Mouse (Mus musculus): ENCODE measurements around the gene Castor2. TPM values are rescaled to one million over a fixed set of nuclear protein-coding genes. Genes with fewer than 3 reads are reported as not detected.

Castor2 gene
- polyA plus RNA-seq, 1 experiment: not detected

DNA sequence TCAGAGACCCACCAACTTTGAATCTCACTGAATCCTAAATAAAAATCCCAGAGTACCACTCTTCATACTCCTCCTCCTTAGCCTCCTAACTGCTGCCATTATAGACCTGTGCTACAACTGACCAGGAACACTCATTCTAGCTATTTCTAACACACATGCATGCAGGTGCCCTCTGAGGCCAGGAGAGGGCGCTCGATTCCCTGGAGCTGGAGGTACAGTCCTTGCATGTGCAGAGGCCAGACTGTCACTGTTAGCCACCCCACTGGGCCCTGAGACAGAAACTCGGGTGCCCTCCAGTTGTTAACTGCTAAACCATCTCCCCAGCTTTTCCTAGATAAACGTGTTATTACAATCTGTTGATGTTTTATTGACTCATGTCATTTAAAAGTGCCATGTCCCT is 73.7 kb downstream of the Castor2 start:
- no peak for TF ChIP-seq GATA1 (IDR thresholded peaks at IDR 0.05; ENCODE audit: low read length)

DNA sequence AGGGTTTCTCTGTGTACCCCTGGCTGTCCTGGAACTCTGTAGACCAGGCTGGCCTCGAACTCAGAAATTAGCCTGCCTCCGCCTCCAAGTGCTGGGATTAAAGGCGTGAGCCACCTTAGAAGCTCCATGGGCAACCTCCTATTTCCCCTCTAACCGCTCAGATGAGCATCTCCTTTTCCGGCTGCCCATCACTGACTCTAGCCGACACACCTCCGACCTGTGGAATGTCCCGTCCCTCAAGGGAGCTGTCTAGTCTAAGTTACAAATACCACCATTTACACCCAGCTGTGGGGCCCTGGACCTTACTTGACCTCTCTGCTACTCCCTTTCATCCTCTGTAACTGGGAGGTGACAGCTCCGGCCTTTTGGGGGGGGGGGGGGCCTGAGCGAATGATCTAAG is 76.2 kb downstream of the Castor2 start:
- TF ChIP-seq GATA1 (IDR thresholded peaks at IDR 0.05; ENCODE audit: low read length): no peak

DNA sequence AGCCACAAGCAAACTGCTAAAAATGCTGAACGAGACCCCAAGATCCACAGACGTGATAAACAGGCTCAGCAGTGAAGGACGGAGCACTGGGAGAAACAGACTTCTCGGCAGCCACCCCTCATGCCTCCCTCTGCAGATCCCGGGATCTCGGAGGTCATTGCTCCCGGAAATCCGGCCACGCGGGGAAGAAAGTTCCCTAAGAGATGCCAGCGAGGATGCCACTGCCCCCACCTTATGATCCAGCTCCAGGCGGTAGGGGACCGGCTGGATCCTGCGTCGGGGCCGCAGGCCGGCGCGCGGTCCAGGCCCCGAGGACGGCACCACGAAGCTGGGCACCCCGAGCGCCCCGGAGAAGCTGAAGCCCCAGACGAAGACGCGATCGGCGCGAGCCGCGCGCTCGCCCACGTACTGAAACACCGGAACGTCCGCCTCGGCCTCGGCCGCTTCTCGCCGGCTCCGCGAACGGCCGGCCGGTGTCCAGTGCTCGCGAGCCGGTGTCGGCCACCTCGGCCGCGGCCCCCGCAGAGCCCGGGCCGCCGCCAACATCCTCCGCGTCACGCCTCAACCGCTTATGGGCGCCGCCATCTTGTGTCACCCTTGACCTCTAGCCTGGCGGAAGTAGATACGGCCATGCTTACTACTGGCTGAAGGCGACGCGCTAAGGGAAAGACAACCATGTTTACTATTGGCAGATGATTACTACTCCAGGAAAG is 76.8 kb downstream of the Castor2 start, which contains the start of gene Rcc1l:
Rcc1l (minus strand) TSS at position 606 of the 713 bp plus-strand sequence.
- TF ChIP-seq GATA1 (IDR thresholded peaks at IDR 0.05; ENCODE audit: low read length): no peak

DNA sequence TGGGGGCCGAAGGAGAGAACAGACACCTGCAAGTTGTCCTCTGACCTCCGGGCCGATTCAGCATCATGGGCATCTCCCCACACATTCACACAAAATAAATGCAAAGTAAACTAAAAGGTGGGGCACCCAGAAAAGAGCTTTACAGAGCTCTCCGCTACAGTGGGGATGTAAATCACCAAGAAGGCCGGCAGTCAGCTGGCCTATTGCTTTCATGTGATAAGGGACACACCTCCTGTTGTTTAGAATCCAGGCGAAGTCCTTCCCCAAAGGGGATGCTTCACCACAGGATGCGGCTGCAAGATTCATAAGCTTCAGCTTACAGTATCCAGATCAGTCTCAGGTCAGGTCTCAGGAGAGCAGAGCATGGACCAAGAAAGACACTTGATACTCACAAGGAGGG is 79.0 kb downstream of the Castor2 start:
- TF ChIP-seq GATA1 (IDR thresholded peaks at IDR 0.05; ENCODE audit: low read length): no peak

DNA sequence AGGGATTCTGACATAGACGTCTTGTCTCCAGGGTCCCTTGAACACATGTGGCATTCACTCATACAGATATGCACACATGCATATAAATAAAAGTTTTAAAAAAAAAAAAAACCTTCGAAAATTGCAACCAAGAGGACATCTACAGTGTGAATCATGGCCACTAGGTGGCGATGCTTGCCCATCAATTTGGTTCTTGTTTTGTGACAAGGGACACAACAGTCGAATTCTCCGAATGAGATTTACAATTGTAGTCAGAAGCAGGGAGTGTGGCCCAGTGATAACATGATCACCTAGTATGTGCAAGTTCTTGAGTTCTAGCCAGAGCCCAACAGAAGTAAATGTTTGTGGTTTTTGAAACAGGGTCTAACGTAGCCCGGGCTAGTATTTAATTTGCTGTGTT is 80.4 kb downstream of the Castor2 start:
- no peak for TF ChIP-seq GATA1 (IDR thresholded peaks at IDR 0.05; ENCODE audit: low read length)

DNA sequence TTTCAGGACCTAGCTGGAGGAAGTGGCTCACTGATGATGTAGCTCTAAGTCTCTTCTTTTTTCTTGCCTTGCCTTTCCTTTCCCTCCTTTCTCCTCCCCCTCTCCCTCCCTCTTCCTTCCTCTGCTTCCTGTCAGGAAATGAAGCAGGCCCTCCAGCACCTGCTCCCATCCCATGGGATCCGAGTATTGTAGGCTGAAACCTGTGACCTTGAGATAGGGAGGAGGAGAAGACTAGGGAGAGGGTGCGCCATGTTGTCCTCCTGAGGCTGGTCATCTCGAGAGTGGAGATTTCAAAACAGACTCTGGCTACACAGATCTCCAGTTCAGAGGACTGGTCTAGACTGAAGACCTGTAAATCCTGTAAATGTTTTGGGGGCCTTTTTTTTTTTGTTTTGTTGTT is 82.7 kb downstream of the Castor2 start:
- no peak for TF ChIP-seq GATA1 (IDR thresholded peaks at IDR 0.05; ENCODE audit: low read length)

DNA sequence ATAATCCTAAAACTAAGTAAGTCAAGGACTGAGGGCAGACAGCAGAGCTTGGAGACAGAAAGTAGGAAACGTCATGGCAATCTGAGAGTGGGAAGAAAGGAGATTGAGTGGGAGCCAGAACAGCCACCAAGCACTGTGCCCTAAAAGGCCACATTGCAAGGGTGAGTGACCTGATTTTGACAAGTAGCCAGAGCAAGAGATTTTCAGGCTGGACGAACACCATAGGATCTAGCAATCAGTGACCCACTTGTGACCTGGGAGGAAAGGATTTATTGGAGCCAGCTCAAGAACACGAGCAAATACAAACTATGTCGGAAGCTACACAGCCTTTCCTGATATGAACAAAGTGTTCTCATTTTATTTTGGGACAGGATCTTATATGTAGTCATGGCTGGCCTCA is 83.2 kb downstream of the Castor2 start:
- no peak for TF ChIP-seq GATA1 (IDR thresholded peaks at IDR 0.05; ENCODE audit: low read length)

DNA sequence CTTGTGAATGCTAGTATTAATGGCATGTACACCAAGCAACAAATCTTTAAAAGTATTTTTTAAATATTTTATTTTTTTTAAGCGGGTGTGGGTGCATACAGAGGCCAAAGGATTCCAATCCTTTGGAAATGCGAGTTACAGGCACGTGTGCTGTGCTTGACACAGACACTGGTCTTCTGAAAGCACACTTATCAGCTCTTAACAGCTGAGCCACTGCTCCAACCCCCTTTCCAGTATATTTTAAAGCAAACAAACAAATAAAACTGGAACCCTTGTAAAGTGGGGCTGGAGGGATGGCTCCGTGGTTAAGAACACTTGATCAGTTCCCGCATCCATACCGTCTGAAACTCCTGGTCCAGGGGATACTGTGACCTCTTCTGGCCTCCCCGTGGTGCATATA is 83.7 kb downstream of the Castor2 start:
- no peak for TF ChIP-seq GATA1 (IDR thresholded peaks at IDR 0.05; ENCODE audit: low read length)

DNA sequence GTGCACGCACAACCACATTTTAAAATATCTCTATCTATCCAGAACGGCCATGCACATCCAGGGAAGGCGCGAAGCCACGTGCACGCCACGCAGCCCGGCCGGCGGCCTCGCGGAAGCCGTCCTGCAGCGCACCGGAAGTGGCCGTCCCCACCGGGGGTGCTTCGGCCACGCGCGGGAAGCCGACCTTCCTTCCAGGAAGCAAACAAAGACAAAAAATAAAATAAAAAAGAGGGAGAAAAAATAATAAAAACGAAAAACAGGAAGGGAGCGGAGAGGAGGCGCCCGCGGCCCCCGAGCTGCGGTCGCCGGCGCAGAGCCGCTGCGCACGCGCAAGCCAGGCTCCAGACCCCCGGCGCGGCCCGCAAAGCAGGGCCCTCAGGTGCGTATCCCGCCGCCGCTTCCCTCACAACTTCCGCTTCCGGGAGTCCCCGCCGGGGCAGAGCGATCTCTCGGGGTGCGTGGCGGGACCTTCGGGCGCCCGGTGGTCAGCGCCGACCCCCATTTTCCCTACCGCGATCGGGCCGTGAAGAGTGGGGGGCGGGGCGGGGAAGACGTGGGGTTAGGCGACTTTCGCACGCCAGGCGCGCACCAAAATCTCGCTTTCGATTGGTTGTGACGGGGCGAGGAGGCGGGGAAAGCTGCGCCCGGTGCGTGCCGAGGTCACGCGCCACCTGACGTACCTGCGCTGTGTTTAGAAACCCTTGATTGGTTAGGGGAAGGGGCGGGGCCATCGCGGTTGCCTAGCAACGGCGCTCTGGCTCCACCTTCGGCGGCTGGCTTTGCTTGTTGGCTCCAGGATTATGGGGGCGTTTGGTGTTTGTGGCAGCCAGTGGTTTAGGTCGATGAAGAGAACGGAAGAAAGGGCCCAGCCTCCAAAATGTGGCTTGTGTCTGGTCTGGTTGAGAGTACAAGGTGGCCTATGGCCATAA is 84.6 kb downstream of the Castor2 start, which contains the start of gene Gtf2ird2:
Gtf2ird2 (plus strand) TSS at position 140 of the 929 bp plus-strand sequence.
- no peak for TF ChIP-seq GATA1 (IDR thresholded peaks at IDR 0.05; ENCODE audit: low read length)

DNA sequence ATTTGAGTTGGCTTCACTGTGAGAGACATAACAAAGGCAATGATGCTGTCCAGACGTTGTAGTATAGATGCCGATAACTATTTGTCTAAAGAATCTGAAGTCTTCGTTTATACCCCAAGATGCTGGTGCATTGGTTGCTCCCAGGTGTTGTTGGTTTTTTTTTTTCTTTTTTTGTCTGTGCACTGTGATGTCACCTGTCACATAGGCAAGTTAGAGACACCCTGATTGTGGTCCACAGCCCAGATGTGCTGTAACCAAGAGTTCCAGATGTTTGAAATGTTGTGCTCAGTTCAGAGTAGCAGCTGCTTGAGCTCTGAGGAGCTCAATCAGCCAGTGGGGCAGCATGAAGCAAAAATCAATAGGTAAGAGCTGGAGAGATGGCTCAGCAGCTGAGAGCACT is 86.5 kb downstream of the Castor2 start:
- TF ChIP-seq GATA1 (IDR thresholded peaks at IDR 0.05; ENCODE audit: low read length): no peak

DNA sequence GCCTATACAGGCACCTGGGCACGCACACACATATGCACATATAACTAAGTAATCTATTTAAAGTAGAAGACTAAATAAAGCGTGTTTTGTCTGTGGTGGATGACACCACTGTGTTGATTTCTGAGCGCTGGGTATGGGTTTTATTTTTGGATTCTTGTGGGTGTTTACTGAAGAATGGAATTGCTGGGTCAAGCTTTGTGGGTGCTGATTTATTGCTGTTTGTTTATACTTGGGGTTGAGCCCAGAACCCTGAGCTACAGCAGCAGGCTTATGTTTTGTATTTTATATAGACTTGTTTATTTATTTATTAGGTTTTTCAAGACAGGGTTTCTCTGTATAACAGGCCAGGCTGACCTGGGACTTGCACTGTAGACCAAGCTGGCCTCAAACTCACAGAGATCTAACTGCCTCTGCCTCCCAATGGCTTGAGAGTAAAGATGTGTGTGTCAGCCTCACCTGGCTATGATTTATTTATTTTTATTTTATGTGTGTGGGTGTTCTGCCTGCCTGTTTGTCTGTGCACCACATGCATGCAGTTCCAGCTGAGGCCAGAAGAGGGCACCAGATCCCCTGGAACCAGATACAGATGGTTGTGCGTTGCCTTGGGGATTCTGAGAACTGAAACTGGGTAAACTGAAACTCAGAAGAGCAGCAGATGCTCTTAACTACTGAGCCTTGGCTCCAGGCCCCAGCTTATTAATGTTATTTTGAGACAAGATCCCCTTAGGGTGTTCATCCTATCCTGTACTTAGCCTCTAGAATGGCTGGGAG is 87.6 kb downstream of the Castor2 start:
- no peak for TF ChIP-seq GATA1 (IDR thresholded peaks at IDR 0.05; ENCODE audit: low read length)

DNA sequence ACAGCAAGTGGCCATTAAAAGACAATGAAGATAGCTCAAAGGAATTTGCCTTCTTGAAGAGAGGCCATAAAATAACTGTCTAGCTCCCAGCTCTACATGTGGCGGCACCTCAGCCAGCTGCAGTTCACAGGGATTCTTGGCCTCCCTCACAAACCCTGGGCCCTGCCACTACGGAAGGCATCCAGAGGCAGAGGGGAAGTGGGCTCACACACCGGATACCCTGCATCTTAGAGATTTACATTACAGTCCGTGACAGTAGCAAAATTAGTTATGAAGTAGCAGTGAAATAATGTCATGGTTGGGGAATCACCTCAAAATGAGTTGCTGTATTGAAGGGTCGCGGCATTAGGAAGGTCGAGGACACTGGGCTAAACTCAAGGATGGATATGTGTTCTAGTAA is 89.1 kb downstream of the Castor2 start:
- no peak for TF ChIP-seq GATA1 (IDR thresholded peaks at IDR 0.05; ENCODE audit: low read length)

DNA sequence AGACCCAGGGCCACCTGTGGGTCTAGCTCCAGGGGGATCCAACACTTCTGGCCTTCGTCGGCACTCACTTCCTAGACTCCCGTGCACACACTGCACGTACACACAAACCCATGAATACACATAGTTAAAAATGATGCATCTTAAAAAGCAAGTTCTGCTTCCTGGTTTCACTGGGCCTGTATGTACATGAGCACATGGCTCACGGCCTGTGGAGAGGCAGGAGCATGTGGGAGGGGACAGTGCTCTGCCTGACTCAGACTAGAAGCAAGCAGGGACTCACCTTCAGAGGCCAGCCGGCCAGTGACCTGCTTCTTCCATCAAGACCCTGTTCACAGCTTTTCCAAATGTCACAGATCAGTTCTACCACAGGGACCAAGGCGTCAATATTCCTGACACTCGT is 94.2 kb downstream of the Castor2 start:
- no peak for TF ChIP-seq GATA1 (IDR thresholded peaks at IDR 0.05; ENCODE audit: low read length)

Other genes starting within 250 kb of the Castor2 start
- 18.4 and 22.9 TPM in 2 replicates for gene Rcc1l, start 77.1 kb downstream of the Castor2 start, polyA plus RNA-seq (2012)
- 3.7 and 5.4 TPM in 2 replicates for gene Gtf2ird2, start 84.3 kb downstream of the Castor2 start, polyA plus RNA-seq (2012)
- gene Ncf1, start 129.9 kb downstream of the Castor2 start, polyA plus RNA-seq (2012): 0.22 and 0.26 TPM in 2 replicates
- gene Gtf2i, start 215.0 kb downstream of the Castor2 start, polyA plus RNA-seq (2012): 290 and 408 TPM in 2 replicates